Mouse (Mus musculus) cerebellum, adult 2 months (tissue): ENCODE data around the gene 1700025G04Rik. TPM values are rescaled to one million over a fixed set of nuclear protein-coding genes. Genes with fewer than 3 reads are reported as not detected.

Experiments used
- DNase-seq, 2 experiments: peaks; one replicate each; pipeline ENCODE4 v3.0.0; 2021
- H3K27ac ChIP-seq: fragments of 200-500 bp; 2 replicates; pipeline ENCODE4 v1.5.1; 2012; ENCODE audit warnings: low read length, control low read depth, inconsistent platforms; ENCODE audit not compliant: insufficient read depth
- H3K27me3 ChIP-seq: fragments of 200-500 bp; 2 replicates; pipeline ENCODE4 v1.6.1; 2012; ENCODE audit warnings: inconsistent platforms, mild to moderate bottlenecking, low read length, moderate library complexity; ENCODE audit not compliant: control insufficient read depth, insufficient read depth
- H3K4me1 ChIP-seq: fragments of 200-500 bp; 2 replicates; pipeline ENCODE4 v1.6.1; 2011; ENCODE audit warnings: low read length; ENCODE audit not compliant: control insufficient read depth, insufficient read depth
- H3K4me3 ChIP-seq: fragments of 200-500 bp; replicated peaks from 2 replicates; pipeline ENCODE3; 2011; ENCODE audit warnings: mild to moderate bottlenecking, low read depth, low read length, control low read depth; ENCODE audit not compliant: insufficient read depth
- CTCF ChIP-seq: fragments of 200-500 bp; IDR thresholded peaks from 2 replicates; pipeline ENCODE4 v1.5.1; 2011; ENCODE audit warnings: low read depth, mild to moderate bottlenecking, control low read depth, low read length, moderate library complexity, borderline replicate concordance; ENCODE audit not compliant: insufficient read depth
- POLR2A ChIP-seq: fragments of 200-500 bp; IDR thresholded peaks from 2 replicates; pipeline ENCODE4 v1.6.1; 2011; ENCODE audit warnings: low read length, control low read depth, borderline replicate concordance; ENCODE audit not compliant: insufficient read depth
- WGBS: fragments of 180-500 bp; shearing (Covaris S2); methylation state at CpG from one replicate; pipeline ENCODE4 v1.1.7; 2018; 5-methylcytosine and 5-hydroxymethylcytosine counted together
- polyA plus RNA-seq: library from polyadenylated mRNA; depleted of rRNA; stranded (reverse); fragments of >200 nt; gene quantifications from 2 replicates; pipeline ENCODE4 v1.2.3, GENCODE M21; 2012

The 1700025G04Rik gene
- polyA plus RNA-seq, 1 experiment, result 27.9 TPM

- Histone ChIP-seq H3K4me1 (peaks cover 20% of the 10 kb centered on the region), H3K27ac (no peak overlapping the region), H3K27me3 (no peaks in the 10 kb centered on the region), H3K4me3 (no peak overlapping the region)
- DNase-seq, result no peak
- 74% methylated on average over 6 of the region's 6 CpGs for WGBS
- no peak for TF ChIP-seq POLR2A
- TF ChIP-seq CTCF, result no peak
Observed at GRCm38 (mm10) chr1:151933605-151934004, 156.3 kb downstream of the 1700025G04Rik start.

- Histone ChIP-seq H3K4me1 (peaks cover 14% of the 10 kb centered on the region), H3K27ac (no peak overlapping the region), H3K4me3 (no peak overlapping the region), H3K27me3 (no peaks in the 10 kb centered on the region)
- DNase-seq, result no peak
- WGBS, result 82% methylated on average over 8 of the region's 8 CpGs
- no peak for TF ChIP-seq POLR2A
- TF ChIP-seq CTCF, result no peak
Observed at GRCm38 (mm10) chr1:151926826-151927225, 163.1 kb downstream of the 1700025G04Rik start.

- H3K27ac ChIP-seq, result no peak overlapping the region
- no peak overlapping the region for H3K4me3 ChIP-seq
- TF ChIP-seq POLR2A (no peak), CTCF (no peak)
- no peaks in the 10 kb centered on the region for H3K27me3 ChIP-seq
- 44% methylated on average over 4 of the region's 4 CpGs for WGBS
- peaks cover 14% of the 10 kb centered on the region for H3K4me1 ChIP-seq
- no peak for DNase-seq
Observed at GRCm38 (mm10) chr1:151926141-151926540, 163.8 kb downstream of the 1700025G04Rik start.

GRCm38 (mm10) chr1:151925738-151926137 lies 164.2 kb downstream of the 1700025G04Rik start:
- Histone ChIP-seq H3K27ac (no peak overlapping the region), H3K4me3 (no peak overlapping the region), H3K27me3 (no peaks in the 10 kb centered on the region), H3K4me1 (peaks cover 14% of the 10 kb centered on the region)
- 39% methylated on average over 7 of the region's 7 CpGs for WGBS
- TF ChIP-seq POLR2A, result no peak
- no peak for TF ChIP-seq CTCF
- DNase-seq, result no peak

- Histone ChIP-seq H3K27ac (no peak overlapping the region), H3K27me3 (no peaks in the 10 kb centered on the region), H3K4me1 (0 out of 2 replicates have a peak, but pooled peaks cover 2% of the 10 kb centered on the region), H3K4me3 (no peak overlapping the region)
- TF ChIP-seq CTCF, result no peak
- WGBS, result 78% methylated on average over 9 of the region's 9 CpGs
- DNase-seq, result no peak
Observed at GRCm38 (mm10) chr1:151918806-151919357, 171.0 kb downstream of the 1700025G04Rik start.

GRCm38 (mm10) chr1:151917736-151918135 lies 172.2 kb downstream of the 1700025G04Rik start:
- WGBS, result 92% methylated on average over 3 of the region's 3 CpGs
- TF ChIP-seq POLR2A (no peak), CTCF (no peak)

GRCm38 (mm10) chr1:151914494-151914893 lies 175.4 kb downstream of the 1700025G04Rik start:
- H3K27me3 ChIP-seq, result no peaks in the 10 kb centered on the region
- H3K4me3 ChIP-seq, result no peak overlapping the region
- no peak for TF ChIP-seq CTCF
- TF ChIP-seq POLR2A, result no peak
- WGBS, result 93% methylated on average over 9 of the region's 9 CpGs
- H3K27ac ChIP-seq, result no peak overlapping the region
- no peaks in the 10 kb centered on the region; the same call in 1 of the 2 replicates for H3K4me1 ChIP-seq
- no peak for DNase-seq

More at GRCm38 (mm10) chr1:151917736-151918135, 172.2 kb downstream of the 1700025G04Rik start:
- H3K4me1 ChIP-seq, result 0 out of 2 replicates have a peak, but pooled peaks cover 2% of the 10 kb centered on the region
- no peak overlapping the region for H3K4me3 ChIP-seq
- H3K27ac ChIP-seq, result no peak overlapping the region
- no peaks in the 10 kb centered on the region for H3K27me3 ChIP-seq
- DNase-seq, result no peak

GRCm38 (mm10) chr1:151907014-151907413 lies 182.9 kb downstream of the 1700025G04Rik start:
- Histone ChIP-seq H3K27me3 (no peaks in the 10 kb centered on the region), H3K4me1 (peaks cover 4% of the 10 kb centered on the region; the same call in 1 of the 2 replicates), H3K27ac (no peak overlapping the region), H3K4me3 (no peak overlapping the region)
- WGBS, result 78% methylated on average over 4 of the region's 4 CpGs
- DNase-seq, result no peak
- TF ChIP-seq CTCF, result no peak
- no peak for TF ChIP-seq POLR2A
